Mouse (Mus musculus) liver, embryonic 14.5 days (tissue): ENCODE measurements at regions not wholly inside any gene's neighbourhood (a gene's known extent, or its start where the extent isn't known, plus 50 kb on each side); places are given as distances from the start of the nearest gene placed in this dataset.

Experiments
- CTCF ChIP-seq: IDR thresholded peaks from 2 replicates; pipeline ENCODE4 v1.5.1; 2016; ENCODE audit warnings: antibody characterized with exemption, low read depth, control low read depth
- EP300 ChIP-seq: IDR thresholded peaks from 2 replicates; pipeline ENCODE4 v1.6.1; 2016; ENCODE audit warnings: antibody characterized with exemption, low read depth

- TF ChIP-seq CTCF (no peak), EP300 (no peak)
These were observed 361.2 kb upstream of the Mmadhc start for GRCm38 (mm10) chr2:50657826-50658225.
